Mouse (Mus musculus): ENCODE measurements around the gene Rps18.

Rps18 gene

DNA sequence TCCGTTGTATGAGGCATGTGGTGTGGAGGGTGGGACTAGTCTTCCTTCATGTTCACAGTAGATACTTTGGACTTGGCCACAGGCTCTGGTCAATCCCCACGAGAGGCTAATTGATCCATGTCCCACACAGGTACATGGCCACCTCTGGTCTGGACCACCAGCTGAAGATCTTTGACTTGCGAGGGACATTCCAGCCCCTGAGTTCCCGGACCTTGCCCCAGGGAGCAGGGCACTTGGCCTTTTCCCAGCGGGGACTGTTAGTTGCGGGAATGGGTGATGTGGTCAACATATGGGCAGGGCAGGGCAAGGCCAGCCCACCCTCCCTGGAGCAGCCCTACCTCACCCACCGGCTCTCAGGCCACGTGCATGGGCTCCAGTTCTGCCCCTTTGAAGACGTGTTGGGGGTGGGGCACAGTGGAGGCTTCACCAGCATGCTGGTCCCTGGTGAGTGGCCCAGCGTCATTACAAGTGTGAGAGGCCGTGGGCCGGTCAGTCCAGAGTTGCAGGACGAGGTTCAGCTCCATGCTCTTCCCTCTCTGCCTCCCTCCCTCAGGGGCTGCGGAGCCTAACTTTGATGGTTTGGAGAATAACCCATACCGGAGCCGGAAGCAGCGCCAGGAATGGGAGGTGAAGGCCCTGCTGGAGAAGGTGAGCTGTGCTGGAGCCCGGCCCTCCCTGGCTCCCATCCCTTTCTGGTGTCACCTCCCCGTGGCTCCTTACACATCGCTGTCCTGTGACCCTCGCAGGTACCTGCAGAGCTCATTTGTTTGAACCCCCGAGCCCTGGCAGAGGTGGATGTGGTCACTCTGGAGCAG, 7.5 kb downstream of the Rps18 start:
- no peak for DNase-seq (ENCODE audit: low read depth in 2 of 2, low spot score in 2 of 2)

DNA sequence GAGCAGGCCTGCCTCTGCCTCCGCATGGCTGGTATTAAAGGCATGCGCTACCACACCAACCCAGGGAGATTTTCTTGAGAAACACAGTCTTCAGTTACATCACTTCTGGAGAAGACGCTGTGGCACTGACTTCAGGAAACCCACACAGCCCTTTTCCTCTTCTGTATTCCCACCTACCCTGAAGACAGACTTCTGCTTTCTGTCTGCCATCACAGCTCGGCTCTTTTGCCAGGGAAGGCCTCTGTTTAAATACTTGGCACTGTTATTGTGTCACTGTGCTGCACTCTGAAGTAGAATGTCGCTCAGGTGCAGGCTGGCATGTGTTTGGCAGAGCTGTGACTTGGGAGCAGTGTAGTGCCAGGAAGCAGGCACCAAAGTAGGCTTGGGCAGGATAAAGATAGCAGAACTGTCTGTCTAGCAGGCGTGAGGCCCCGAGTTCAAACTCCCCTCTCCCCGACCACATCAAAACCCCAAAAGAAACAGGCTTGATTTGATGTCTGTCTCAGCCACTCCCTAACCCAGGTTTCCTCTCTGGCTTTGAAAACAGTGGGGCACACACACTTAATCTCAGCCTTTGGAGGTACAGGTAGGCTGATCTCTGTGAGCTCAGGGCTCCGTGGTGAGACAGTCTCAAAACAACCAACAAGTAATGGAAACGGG, 8.2 kb downstream of the Rps18 start:
- DNase-seq (ENCODE audit: low read depth in 2 of 2, low spot score in 2 of 2) = peak in 1 of 2 experiments; percentile 61

DNA sequence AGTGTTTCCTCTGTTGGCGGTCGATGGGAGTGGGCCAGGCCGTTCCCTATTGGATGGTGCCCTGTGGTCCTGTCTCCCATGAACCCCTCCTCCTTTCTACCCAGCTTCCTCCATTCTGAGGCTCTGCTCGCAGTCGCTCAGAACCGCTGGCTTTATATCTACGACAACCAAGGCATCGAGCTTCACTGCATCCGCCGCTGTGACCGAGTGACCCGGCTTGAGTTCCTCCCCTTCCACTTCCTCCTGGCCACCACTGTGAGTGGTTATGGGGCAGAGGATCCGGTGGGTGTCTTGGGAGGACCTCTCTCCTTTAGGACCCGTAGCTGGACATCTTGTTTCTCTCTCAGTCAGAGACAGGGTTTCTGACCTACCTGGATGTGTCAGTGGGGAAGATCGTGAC, 12.3 kb downstream of the Rps18 start:
- no peak for DNase-seq (ENCODE audit: low read depth in 2 of 2, low spot score in 2 of 2)

DNA sequence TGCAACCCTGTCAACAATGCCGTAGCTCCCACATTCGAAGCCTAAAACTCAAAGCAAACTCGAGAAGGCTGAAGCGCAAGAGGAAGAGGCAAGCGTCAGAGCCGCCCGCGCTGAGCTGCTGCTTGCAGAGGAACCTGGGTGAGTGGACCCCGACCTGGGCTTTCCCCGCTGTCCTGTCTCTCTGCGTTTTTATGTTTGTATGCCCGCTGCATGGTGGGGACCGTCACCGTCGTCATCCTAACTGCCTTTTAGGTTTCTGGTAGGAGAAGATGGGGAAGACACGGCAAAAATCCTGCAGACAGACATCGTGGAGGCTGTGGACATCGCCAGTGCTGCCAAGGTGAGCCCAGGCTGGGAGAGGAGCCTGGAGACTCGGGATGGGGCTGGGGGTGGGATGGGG, 14.4 kb downstream of the Rps18 start:
- DNase-seq (ENCODE audit: low read depth in 2 of 2, low spot score in 2 of 2) = no peak

DNA sequence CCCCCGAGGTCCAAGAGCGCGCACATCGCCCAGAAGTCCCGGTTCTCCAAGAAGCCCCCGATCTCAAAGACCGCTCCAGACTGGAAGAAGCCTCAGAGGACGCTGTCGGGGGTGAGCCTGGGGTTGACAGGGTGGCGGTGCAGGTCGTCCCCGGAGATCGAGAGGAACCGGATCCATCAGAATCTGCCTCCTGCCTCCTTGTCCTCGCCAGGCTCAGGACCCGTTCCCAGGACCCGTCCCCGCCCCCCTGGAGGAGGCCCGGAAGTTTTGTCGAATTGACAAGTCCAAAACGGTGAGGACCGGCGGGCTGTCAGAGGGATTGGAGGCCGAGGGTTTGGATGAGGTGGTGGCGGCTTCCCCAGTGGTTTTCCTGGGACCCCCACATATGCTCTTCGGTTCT, 14.8 kb downstream of the Rps18 start:
- DNase-seq (ENCODE audit: low read depth in 2 of 2, low spot score in 2 of 2) = no peak

DNA sequence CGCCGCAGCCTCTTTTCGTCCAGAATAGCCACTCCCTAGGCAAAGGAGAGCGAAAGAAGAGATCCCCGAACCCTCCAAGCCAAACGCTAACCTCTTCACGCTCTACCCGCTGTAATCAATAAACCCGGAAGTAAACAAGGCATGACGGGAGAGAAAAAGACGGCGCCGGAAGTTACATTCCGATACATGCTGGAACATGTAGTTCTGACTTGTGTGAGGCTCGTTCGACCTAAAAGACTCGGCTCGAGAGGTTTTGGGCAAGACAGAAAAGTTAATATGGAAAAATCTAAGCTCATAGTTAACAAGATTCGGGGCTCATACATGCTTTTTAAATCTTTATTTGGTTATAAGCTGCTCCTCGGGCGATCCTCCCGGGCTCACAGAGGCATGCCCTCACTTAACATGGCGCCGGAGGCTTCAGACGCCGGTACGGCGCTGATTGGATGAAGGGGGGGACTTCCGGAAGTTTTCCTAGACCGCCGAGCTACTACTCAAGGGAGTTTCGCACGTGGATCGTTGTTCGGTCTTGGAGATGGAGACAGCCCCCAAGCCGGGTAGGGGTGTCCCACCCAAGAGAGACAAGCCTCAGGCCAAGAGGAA, 15.5 kb downstream of the Rps18 start, which contains the start of the genes Pfdn6 and Wdr46:
TSS of gene Pfdn6 (minus strand) at position 138 of the 600 bp plus-strand sequence.
TSS of gene Wdr46 (plus strand) at position 455 of the 600 bp plus-strand sequence.
- peak; percentile 75 to 79 for DNase-seq (ENCODE audit: low read depth in 2 of 2, low spot score in 2 of 2)

DNA sequence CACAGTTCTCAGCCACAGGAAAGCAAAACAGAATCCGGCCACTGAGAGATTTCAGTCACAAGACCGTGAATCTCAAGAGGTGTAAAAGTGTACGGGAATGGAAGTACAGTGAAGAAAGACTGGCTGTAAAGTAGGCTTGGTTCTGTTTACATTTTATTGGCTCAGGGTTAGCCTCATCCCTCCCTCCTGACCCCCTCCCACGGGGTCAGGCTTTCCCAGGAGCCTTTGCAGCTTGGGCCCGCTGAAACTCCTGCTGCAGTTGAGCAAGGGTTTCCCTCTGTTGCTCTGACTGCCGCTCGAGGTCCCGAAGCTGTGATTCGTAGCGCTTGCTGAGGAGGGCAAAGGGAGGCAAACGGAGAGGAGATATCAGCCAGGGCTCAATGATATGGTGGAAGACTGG, 17.0 kb downstream of the Rps18 start:
- no peak for DNase-seq (ENCODE audit: low read depth in 2 of 2, low spot score in 2 of 2)

DNA sequence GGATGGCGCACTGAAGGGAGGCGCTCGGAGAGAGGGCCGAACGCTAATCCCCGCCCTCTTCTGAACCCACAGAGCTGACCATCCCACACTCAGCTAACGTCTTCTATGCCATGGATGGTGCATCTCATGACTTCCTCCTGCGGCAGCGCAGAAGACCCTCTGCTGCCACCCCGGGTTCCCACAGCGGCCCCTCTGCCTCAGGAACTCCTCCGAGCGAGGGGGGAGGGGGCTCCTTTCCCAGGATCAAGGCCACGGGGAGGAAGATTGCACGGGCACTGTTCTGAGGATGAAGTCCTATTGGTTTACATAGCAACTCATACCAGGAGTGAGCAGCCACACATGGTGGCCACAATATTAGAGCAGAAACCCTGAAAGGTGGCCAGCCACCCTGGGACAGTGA, 18.8 kb downstream of the Rps18 start:
- DNase-seq (ENCODE audit: low read depth in 2 of 2, low spot score in 2 of 2) = no peak

DNA sequence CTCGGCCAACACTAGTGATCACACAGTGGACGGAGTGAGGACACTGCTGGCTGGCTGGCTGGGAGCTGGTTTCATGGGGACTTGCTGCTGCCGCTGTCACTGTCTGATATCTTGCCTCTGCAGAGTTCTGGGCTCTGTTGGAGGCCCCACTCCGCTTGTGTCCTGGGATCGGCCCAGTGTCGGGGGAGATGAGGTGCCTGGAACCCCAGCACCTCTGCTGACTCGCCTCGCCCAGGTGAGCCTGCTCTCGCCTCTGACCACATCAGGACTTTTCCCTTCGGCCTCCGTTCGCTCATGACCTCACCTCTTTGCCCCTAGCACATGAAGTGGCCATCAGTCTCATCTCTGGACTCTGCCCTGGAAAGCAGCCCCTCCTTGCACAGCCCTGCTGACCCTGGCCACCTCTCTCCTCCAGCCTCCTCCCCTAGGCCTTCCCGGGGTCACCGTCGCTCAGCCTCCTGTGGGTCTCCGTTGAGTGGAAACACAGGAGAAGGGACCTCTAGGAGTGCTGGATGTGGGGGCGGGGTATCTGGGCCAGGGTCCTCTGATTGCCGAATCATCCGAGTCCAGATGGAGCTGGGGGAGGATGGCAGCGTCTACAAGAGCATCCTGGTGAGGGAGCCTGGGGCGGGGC, 20.3 kb downstream of the Rps18 start:
- no peak for DNase-seq (ENCODE audit: low read depth in 2 of 2, low spot score in 2 of 2)

DNA sequence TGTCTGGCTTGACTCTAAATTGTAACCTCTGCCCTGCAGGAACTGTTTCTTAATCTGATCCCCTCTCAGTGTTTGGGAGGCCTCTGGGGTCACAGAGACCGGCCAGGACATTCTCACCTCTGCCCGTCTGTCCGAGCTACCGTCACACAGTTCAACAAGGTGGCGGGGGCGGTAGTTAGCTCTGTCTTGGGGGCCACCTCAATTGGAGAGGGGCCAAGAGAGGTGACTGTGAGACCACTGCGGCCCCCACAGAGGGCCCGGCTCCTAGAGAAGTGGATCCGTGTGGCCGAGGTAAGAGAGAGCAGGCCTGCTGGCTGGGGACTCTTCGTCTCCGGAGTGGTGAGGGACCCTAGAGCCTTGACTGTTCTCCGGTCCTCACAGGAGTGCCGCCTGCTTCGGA, 22.8 kb downstream of the Rps18 start:
- no peak for DNase-seq (ENCODE audit: low read depth in 2 of 2, low spot score in 2 of 2)

DNA sequence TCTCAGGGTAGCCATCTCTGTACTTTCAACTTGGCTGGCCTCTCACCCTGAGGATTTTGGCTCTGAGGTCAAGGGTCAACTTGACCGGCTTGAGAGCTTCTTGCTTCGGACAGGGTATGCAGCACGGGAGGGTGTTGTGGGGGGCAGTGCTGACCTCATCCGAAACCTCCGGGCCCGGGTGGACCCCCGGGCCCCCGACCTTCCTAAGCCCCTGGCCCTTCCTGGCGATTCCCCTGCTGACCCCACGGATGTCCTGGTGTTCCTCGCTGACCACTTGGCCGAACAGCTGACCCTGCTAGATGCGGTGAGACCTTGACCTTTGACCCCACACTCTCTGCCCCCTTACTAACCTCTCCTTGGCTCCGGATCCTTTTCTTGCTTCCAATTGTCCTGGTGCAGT, 23.4 kb downstream of the Rps18 start:
- no peak for DNase-seq (ENCODE audit: low read depth in 2 of 2, low spot score in 2 of 2)

DNA sequence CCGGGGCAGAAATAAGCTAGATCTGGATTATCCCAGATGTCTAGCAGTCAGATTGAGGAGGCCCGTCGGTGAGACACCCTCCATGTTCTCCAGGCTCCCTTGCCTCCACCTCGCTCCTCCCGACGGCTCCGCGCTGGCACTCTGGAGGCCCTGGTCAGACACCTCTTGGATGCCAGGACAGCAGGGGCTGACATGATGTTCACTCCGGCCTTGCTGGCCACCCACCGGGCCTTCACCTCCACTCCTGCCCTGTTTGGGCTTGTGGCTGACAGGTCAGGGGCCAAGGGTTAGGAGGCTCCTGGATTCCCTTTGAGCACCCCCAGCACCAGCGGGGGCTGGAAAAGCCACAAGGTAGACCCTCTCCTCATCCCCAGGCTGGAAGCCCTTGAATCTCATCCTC, 23.9 kb downstream of the Rps18 start:
- DNase-seq (ENCODE audit: low read depth in 2 of 2, low spot score in 2 of 2) = no peak

DNA sequence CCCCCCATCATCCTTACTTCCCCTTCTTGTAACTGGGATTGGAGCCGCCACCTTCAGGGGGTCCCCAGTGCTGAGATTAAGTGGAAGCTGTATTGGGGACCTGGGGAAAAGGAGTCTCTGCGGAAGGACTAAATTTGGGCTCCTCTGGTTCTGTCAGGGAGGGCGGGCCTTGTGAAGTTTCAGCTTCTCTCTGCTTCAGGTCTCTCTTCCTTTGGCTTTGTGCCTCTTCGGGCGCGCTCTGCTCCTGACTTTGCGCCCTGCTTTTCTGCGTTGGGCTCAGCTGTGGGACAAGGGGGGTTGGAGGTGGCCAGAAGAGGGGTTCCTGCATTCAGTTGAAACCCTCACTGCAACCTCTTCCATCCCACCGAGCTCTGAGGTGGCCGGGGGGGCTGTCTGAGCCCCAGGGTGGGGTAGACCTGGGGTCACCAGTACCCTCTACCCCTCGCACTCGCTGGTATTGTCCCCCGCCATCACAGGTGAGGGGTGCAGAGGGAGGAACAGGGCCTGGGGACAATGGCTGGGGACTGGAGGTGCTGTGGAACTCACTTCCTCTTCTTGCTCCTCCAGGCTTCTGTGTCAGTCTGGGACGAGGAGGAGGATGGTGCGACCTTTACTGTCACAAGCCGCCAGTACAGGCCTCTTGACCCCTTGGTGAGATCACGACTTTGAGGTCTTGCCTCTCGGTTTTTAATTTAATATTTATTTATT, 24.5 kb downstream of the Rps18 start:
- DNase-seq (ENCODE audit: low read depth in 2 of 2, low spot score in 2 of 2) = no peak

DNA sequence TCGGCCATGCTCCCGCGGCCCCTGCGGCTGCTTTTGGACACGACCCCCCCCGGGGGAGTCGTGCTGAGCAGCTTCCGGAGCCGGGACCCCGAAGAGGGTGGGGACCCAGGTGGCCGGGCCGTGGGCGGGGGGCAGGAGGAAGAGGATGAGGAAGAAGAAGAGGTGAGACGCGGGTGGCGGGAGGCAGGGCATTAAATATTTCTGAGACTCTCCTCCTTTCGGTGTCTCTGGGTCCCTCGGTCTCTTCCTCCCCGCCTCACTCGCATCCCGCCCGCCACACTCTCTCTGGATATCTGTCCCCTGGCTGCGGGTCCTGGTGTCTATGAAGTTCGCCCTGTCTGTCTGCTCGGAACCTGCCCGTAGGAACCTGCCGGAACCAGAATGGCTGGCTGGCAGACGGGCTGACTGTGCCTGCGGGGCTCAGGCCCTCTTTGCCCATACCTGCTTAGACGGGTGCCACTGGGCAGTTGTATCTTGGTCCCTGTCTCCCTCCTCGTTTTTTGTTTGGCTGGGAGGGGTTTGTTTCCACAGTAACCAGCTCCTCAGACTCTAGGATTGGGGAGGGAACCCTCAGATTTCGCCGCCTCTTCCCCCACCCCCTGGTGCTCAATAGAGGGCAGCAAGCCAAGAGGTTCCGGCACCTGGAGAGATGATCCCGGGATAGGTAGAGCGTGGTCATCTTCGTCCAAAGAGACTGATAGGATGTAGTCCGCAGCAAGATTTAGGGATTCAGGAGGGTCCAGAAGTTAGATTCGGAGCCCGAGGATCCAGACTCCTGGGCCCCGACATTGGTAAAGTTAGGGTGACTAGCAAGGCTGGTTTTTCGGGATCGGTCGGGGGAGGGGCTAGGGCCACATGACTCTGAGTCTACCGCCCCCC, 25.3 kb downstream of the Rps18 start:
- DNase-seq (ENCODE audit: low read depth in 2 of 2, low spot score in 2 of 2) = peak in 1 of 2 experiments; percentile 55

DNA sequence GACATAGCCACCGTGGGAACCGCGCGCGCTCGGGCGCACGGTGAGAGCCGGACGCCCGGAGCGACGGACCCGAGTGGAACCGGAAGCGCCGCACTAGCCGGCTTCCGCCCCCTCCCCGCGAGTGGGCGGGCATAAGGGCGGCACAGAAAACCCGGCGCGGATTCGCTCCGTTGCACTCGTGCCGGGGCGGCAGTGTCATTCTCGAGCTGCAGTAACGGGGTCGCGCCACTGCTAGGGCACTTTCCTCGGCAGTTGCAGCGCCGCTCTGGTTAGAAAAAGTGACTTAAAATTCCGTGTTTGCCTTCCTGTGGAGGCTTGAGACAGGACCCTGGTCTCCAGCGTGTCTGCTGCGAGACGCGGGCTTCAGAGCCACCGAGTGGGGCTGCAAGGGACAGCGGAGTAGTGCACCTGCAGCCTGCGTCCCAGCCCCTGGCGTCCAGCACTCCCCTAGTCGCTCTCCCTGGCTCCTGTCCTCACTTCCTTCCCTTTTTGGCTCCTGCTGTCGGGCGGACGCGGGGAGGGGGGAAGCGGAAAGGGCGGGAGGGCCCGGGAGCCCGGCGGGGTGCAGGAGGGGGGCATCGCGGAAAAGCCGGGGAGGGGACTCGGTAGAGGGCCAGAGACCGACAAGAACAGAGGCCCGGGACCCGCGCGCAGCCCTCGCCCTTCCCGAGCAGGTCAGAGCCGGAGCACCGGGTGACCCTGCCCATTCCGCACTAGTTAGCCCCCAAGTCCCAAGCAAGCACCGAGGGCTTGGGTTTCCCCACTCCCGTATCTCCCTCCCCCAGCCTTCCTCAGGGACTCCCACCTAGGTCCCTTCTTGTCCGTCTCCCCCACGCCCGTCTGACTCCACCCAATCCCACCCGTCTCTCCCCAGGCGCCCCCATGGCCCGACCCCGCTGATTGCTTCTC, 26.2 kb downstream of the Rps18 start, which contains the start of gene Rgl2:
TSS of gene Rgl2 (plus strand) at position 173 of the 909 bp plus-strand sequence.
- peak; percentile 93 to 97 for DNase-seq (ENCODE audit: low read depth in 2 of 2, low spot score in 2 of 2)

DNA sequence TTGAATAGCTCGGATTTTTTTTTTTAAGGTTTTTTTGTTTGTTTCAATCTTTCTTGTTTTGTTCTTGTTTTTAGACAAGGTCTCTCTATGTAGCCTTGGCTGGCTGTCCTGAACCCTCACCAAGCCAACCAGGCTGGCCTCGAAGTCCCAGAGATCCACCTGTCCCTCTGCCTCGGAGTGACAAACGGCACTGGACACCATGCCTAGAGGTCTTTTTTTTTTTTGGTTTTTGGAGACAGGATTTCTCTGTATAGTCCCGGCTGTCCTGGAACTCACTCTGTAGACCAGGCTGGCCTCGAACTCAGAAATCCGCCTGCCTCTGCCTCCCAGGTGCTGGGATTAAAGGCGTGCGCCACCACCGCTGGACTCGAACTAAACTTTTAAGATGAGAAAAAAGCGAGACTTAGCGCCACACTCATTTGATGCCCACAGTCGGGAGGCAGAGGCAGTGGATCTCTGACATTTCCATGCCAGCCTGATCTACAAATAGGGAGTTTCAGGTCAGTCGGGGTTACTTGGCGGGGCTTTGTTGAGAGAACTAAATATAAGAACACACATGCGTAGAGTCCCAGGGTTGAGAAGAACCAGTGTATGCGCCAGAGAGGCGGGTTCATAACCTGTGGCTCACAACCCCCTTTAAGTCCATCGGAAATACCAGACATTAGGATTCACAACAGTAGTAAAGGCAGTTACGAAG, 27.4 kb downstream of the Rps18 start:
- no peak for DNase-seq (ENCODE audit: low read depth in 2 of 2, low spot score in 2 of 2)

DNA sequence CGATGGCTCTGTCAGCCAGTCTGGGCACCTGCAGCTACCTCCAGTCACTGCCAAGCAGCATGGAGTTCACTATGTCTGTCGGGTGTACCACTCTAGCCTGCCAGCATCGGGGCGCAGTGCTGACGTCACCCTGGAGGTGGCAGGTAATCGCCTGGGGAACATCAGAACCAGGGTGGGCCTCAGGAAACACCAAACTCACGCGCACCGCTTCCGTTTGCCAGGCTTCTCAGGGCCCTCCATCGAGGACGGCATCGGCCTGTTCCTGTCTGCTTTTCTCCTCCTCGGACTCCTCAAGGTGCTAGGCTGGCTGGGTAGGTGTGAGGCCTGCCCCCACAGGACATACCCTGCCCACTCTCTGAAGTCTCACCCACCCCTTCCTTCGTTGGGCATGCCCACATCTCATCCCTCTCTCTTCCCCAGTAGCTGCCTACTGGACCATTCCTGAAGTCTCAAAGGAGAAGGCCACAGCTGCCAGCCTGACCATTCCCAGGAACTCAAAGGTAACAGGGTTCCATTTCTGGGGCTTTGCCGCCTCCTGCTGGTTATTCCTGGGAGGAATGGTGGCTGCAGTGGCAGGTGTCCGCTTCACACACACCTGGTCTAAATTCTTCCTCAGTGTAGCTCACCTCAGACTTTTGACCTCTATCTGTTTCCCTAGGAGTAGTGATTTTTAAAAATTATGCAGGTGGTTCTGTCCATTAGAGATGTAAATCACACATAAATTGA, 29.4 kb downstream of the Rps18 start:
- no peak for DNase-seq (ENCODE audit: low read depth in 2 of 2, low spot score in 2 of 2)

Measured in CD8-positive naive resting alpha-beta T cell, adult 2 months (primary cell).